Mouse (Mus musculus) hindbrain, embryonic 13.5 days (tissue): Measurements from ENCODE around the gene Phf24. TPM values are rescaled to one million over a fixed set of nuclear protein-coding genes. Genes with fewer than 3 reads are reported as not detected.

ENCODE experiments used
- ATAC-seq: fragments of 200-750 bp; cut with Nextera tagmentation; 2 replicates; pipeline ENCODE4 v1.8.0; 2017; ENCODE audit warnings: moderate TSS enrichment; ENCODE audit not compliant: low FRiP score
- H3K27ac ChIP-seq: fragments of 300-500 bp; sonication (generic); 2 replicates; pipeline ENCODE4 v1.5.1; 2015; ENCODE audit warnings: inconsistent platforms, mild to moderate bottlenecking, moderate library complexity
- H3K27me3 ChIP-seq: fragments of 300-500 bp; sonication (generic); 2 replicates; pipeline ENCODE4 v1.6.1; 2015; ENCODE audit warnings: mild to moderate bottlenecking, inconsistent platforms
- H3K36me3 ChIP-seq: fragments of 300-500 bp; sonication (generic); 2 replicates; pipeline ENCODE4 v1.6.1; 2015; ENCODE audit warnings: mild to moderate bottlenecking, inconsistent platforms
- H3K4me1 ChIP-seq: fragments of 300-500 bp; sonication (generic); replicated peaks from 2 replicates; pipeline ENCODE4 v1.6.1; 2015; ENCODE audit warnings: inconsistent platforms
- H3K4me2 ChIP-seq: fragments of 300-500 bp; sonication (generic); 2 replicates; pipeline ENCODE4 v1.6.1; 2015; ENCODE audit warnings: inconsistent platforms, mild to moderate bottlenecking, moderate library complexity
- H3K4me3 ChIP-seq: fragments of 300-500 bp; sonication (generic); 2 replicates; pipeline ENCODE4 v1.5.1; 2015; ENCODE audit warnings: mild to moderate bottlenecking, inconsistent platforms
- H3K9ac ChIP-seq: fragments of 300-500 bp; sonication (generic); 2 replicates; pipeline ENCODE4 v1.6.1; 2015; ENCODE audit warnings: mild to moderate bottlenecking, inconsistent platforms
- H3K9me3 ChIP-seq: fragments of 300-500 bp; sonication (generic); 2 replicates; pipeline ENCODE4 v1.6.1; 2016; ENCODE audit warnings: inconsistent platforms
- WGBS: fragments of 180-500 bp; shearing (Covaris S2); methylation state at CpG from one replicate; pipeline ENCODE4 v1.1.7; 2015; 5-methylcytosine and 5-hydroxymethylcytosine counted together
- polyA plus RNA-seq: library from polyadenylated mRNA; unstranded; fragments of >200 nt; fragmentation: Nextera tagmentation; extraction: Ambion mirVana; gene quantifications from 2 replicates; pipeline ENCODE4 v1.2.1, GENCODE M21; 2015

The Phf24 gene
- polyA plus RNA-seq, 1 experiment from 2014 or later: 21.7 TPM

GRCm38 (mm10) chr4:42944185-42944584 lies 27.7 kb downstream of the Phf24 start:
- Histone ChIP-seq H3K27me3 (peaks cover 12% of the 10 kb centered on the region; the same call in 1 of the 2 replicates), H3K4me2 (no peak overlapping the region), H3K9ac (no peak overlapping the region), H3K4me3 (no peak overlapping the region), H3K4me1 (peaks cover 37% of the 10 kb centered on the region), H3K36me3 (peaks cover 21% of the 10 kb centered on the region), H3K27ac (no peak overlapping the region), H3K9me3 (no peaks in the 10 kb centered on the region)
- no peak for ATAC-seq
- 94% methylated on average over 9 of the region's 9 CpGs for WGBS

- WGBS: 22% methylated on average over 6 of the region's 6 CpGs
- H3K36me3 ChIP-seq: peaks cover 12% of the 10 kb centered on the region
- no peak for ATAC-seq
- no peak overlapping the region for H3K9ac ChIP-seq
- H3K4me1 ChIP-seq: peaks cover 39% of the 10 kb centered on the region
- no peak overlapping the region for H3K4me3 ChIP-seq
- H3K27ac ChIP-seq: no peak overlapping the region
- H3K4me2 ChIP-seq: no peak overlapping the region
- H3K9me3 ChIP-seq: no peaks in the 10 kb centered on the region
- peaks cover 8% of the 10 kb centered on the region; the same call in 1 of the 2 replicates for H3K27me3 ChIP-seq
Measured at GRCm38 (mm10) chr4:42945043-42945442, 28.6 kb downstream of the Phf24 start.

GRCm38 (mm10) chr4:42945445-42945844 lies 29.0 kb downstream of the Phf24 start:
- ATAC-seq: no peak
- WGBS: 87% methylated on average over 3 of the region's 3 CpGs
- H3K4me1 ChIP-seq: peaks cover 41% of the 10 kb centered on the region
- H3K4me3 ChIP-seq: no peak overlapping the region
- H3K27me3 ChIP-seq: peaks cover 8% of the 10 kb centered on the region; the same call in 1 of the 2 replicates
- H3K4me2 ChIP-seq: no peak overlapping the region
- H3K9me3 ChIP-seq: no peaks in the 10 kb centered on the region
- H3K27ac ChIP-seq: no peak overlapping the region
- H3K9ac ChIP-seq: no peak overlapping the region
- H3K36me3 ChIP-seq: peaks cover 9% of the 10 kb centered on the region; the same call in 1 of the 2 replicates

- H3K27ac ChIP-seq: peak overlapping the region; percentile 87
- H3K9ac ChIP-seq: 0 out of 2 replicates have a peak overlapping the region, but pooled peaks have one; percentile 56
- peaks cover 4% of the 10 kb centered on the region; the same call in 1 of the 2 replicates for H3K36me3 ChIP-seq
- 5% methylated on average over 5 of the region's 5 CpGs for WGBS
- H3K4me3 ChIP-seq: no peak overlapping the region
- peaks cover 46% of the 10 kb centered on the region for H3K4me1 ChIP-seq
- H3K4me2 ChIP-seq: peak overlapping the region; percentile 41
- H3K27me3 ChIP-seq: peaks cover 8% of the 10 kb centered on the region; the same call in 1 of the 2 replicates
- no peak for ATAC-seq
- H3K9me3 ChIP-seq: no peaks in the 10 kb centered on the region
Measured at GRCm38 (mm10) chr4:42945952-42946351, 29.5 kb downstream of the Phf24 start.

GRCm38 (mm10) chr4:42946733-42947290 lies 30.4 kb downstream of the Phf24 start:
- H3K27ac ChIP-seq: peak overlapping the region; percentile 87
- H3K27me3 ChIP-seq: 0 out of 2 replicates have a peak, but pooled peaks cover 3% of the 10 kb centered on the region
- peak overlapping the region; percentile 41 for H3K4me2 ChIP-seq
- H3K4me1 ChIP-seq: peaks cover 54% of the 10 kb centered on the region
- H3K9me3 ChIP-seq: no peaks in the 10 kb centered on the region
- WGBS: 23% methylated on average over 10 of the region's 10 CpGs
- H3K36me3 ChIP-seq: no peaks in the 10 kb centered on the region
- H3K4me3 ChIP-seq: no peak overlapping the region
- H3K9ac ChIP-seq: peak overlapping the region; percentile 56
- peak; percentile 34 for ATAC-seq

GRCm38 (mm10) chr4:42948527-42948926 lies 32.1 kb downstream of the Phf24 start:
- WGBS: 34% methylated on average over 13 of the region's 13 CpGs
- H3K4me1 ChIP-seq: peaks cover 68% of the 10 kb centered on the region
- no peaks in the 10 kb centered on the region for H3K9me3 ChIP-seq
- peak overlapping the region; percentile 99; the same call in 1 of the 2 replicates for H3K4me2 ChIP-seq
- H3K4me3 ChIP-seq: no peak overlapping the region
- peak overlapping the region; percentile 87 for H3K27ac ChIP-seq
- no peak for ATAC-seq
- 0 out of 2 replicates have a peak, but pooled peaks cover 3% of the 10 kb centered on the region for H3K27me3 ChIP-seq
- 0 out of 2 replicates have a peak overlapping the region, but pooled peaks have one; percentile 51 for H3K9ac ChIP-seq
- no peaks in the 10 kb centered on the region; the same call in 1 of the 2 replicates for H3K36me3 ChIP-seq

- Histone ChIP-seq H3K4me1 (peaks cover 74% of the 10 kb centered on the region), H3K27me3 (0 out of 2 replicates have a peak, but pooled peaks cover 3% of the 10 kb centered on the region), H3K36me3 (peaks cover 4% of the 10 kb centered on the region; the same call in 1 of the 2 replicates), H3K9ac (peak overlapping the region; percentile 51), H3K4me2 (peak overlapping the region; percentile 99), H3K9me3 (no peaks in the 10 kb centered on the region), H3K27ac (peak overlapping the region; percentile 87), H3K4me3 (peak overlapping the region; percentile 76)
- ATAC-seq: no peak
- WGBS: 12% methylated on average over 14 of the region's 14 CpGs
Measured at GRCm38 (mm10) chr4:42949051-42949675, 32.7 kb downstream of the Phf24 start.

GRCm38 (mm10) chr4:42949676-42950051 lies 33.2 kb downstream of the Phf24 start, which contains the start of gene Dnajb5:
Gene Dnajb5, plus strand, starts transcription at chr4:42949814.
- peak within 1 kb of the TSS; percentile 99 for H3K4me2 ChIP-seq
- peak within 1 kb of the TSS; percentile 97 for H3K9ac ChIP-seq
- peak; percentile 94 for ATAC-seq
- WGBS: 1% methylated on average over 38 of the region's 39 CpGs
- 0 out of 2 replicates have a peak, but pooled peaks cover 3% of the 10 kb centered on the region for H3K27me3 ChIP-seq
- H3K4me1 ChIP-seq: peaks cover 79% of the 10 kb centered on the region
- H3K27ac ChIP-seq: peak within 1 kb of the TSS; percentile 98
- H3K9me3 ChIP-seq: no peaks in the 10 kb centered on the region
- peaks cover 7% of the 10 kb centered on the region for H3K36me3 ChIP-seq
- H3K4me3 ChIP-seq: peak within 1 kb of the TSS; percentile 76

- H3K27ac ChIP-seq: peak overlapping the region; percentile 98
- ATAC-seq: peak; percentile 58
- peak overlapping the region; percentile 99 for H3K4me2 ChIP-seq
- H3K36me3 ChIP-seq: peaks cover 12% of the 10 kb centered on the region
- peak overlapping the region; percentile 97 for H3K9ac ChIP-seq
- peaks cover 83% of the 10 kb centered on the region for H3K4me1 ChIP-seq
- H3K4me3 ChIP-seq: peak overlapping the region; percentile 76
- under 1% methylated on average over 21 of the region's 27 CpGs for WGBS
- H3K27me3 ChIP-seq: 0 out of 2 replicates have a peak, but pooled peaks cover 3% of the 10 kb centered on the region
- H3K9me3 ChIP-seq: no peaks in the 10 kb centered on the region
Measured at GRCm38 (mm10) chr4:42950065-42950558, 33.7 kb downstream of the Phf24 start.

- no peaks in the 10 kb centered on the region for H3K9me3 ChIP-seq
- peak overlapping the region; percentile 99 for H3K4me2 ChIP-seq
- peak overlapping the region; percentile 98 for H3K27ac ChIP-seq
- H3K4me3 ChIP-seq: peak overlapping the region; percentile 76
- ATAC-seq: no peak
- H3K27me3 ChIP-seq: 0 out of 2 replicates have a peak, but pooled peaks cover 3% of the 10 kb centered on the region
- H3K4me1 ChIP-seq: peaks cover 79% of the 10 kb centered on the region
- peak overlapping the region; percentile 97 for H3K9ac ChIP-seq
- H3K36me3 ChIP-seq: peaks cover 22% of the 10 kb centered on the region
- 50% methylated on average over 11 of the region's 11 CpGs for WGBS
Measured at GRCm38 (mm10) chr4:42951206-42952195, 35.0 kb downstream of the Phf24 start.

GRCm38 (mm10) chr4:42952563-42952962 lies 36.1 kb downstream of the Phf24 start:
- H3K4me1 ChIP-seq: peaks cover 69% of the 10 kb centered on the region
- 85% methylated on average over 7 of the region's 7 CpGs for WGBS
- 0 out of 2 replicates have a peak, but pooled peaks cover 2% of the 10 kb centered on the region for H3K27me3 ChIP-seq

More at GRCm38 (mm10) chr4:42952563-42952962, 36.1 kb downstream of the Phf24 start:
- Histone ChIP-seq H3K4me3 (peak overlapping the region; percentile 76), H3K4me2 (peak overlapping the region; percentile 99), H3K9me3 (no peaks in the 10 kb centered on the region), H3K27ac (peak overlapping the region; percentile 98), H3K36me3 (peaks cover 33% of the 10 kb centered on the region), H3K9ac (peak overlapping the region; percentile 97)
- no peak for ATAC-seq
